ENCODE assay signal across 7 mouse cellular contexts in the genomic region with DNA sequence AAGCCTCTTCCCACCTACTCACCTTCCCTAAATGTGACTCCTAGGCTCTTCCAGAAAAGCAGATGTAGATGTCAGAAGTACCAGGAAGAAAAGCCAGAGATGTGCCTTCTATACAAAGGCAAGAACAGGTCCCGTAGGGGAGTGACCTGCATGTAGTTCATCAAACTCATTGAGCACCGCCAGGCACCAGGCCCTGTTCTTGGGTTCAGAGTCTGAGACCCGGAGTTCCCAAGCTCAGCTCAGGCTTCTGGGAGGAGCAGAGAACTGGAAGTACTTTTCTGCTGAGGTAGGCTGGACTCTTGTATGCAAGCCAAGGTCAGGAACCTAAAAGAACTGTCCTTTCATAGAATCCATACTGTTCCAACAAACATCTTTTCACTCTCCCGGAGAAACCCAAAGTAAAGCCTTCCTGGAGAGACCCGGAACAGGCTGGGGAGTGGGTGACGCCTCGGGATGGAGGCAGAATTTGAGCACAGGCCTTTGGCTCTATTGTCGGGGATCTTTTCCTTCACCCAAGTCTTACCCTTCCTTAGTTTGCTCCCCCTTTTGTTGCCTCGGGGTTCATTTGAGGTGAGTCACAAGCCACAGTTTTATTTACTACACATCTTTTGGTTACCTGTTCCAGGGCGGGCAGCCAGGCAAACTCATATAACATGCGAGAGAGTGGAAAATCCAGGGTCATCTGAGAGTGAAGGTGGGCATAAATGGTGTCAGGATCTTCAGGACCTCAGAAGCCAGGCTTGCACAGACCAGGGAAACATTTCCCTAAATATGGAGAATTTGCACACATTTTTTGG. TPM values are rescaled to one million over a fixed set of nuclear protein-coding genes. Genes with fewer than 3 reads are reported as not detected.
DNase-seq lines count a peak whose midpoint lies in the region; ATAC-seq lines count a peak whose summit lies in the region.

No protein-coding gene starts in this region.

- no peak for ATAC-seq in embryonic facial prominence, embryonic 14.5 days (ENCODE audit: low read depth)
- ATAC-seq in hindbrain, embryonic 15.5 days (ENCODE audit: low FRiP score, low read depth), result no peak
- ATAC-seq in liver, embryonic 12.5 days, result no peak
- no peak for ATAC-seq in inflammation-experienced regulatory T-cells, adult 6 months

- H3K4me1 ChIP-seq in embryonic facial prominence, embryonic 14.5 days (ENCODE audit: control insufficient read depth, insufficient read depth, low read length), result peaks cover 11% of the 10 kb centered on the region; the same call in 1 of the 2 replicates
- H3K4me1 ChIP-seq in hindbrain, embryonic 15.5 days (replicated peaks), result peaks cover 28% of the 10 kb centered on the region
- H3K4me1 ChIP-seq in liver, embryonic 12.5 days, result peaks cover 73% of the 10 kb centered on the region

- no peaks in the 10 kb centered on the region for H3K9me3 ChIP-seq in embryonic facial prominence, embryonic 14.5 days (ENCODE audit: control insufficient read depth, low read length)
- no peaks in the 10 kb centered on the region for H3K9me3 ChIP-seq in hindbrain, embryonic 15.5 days
- no peaks in the 10 kb centered on the region for H3K9me3 ChIP-seq in liver, embryonic 12.5 days (replicated peaks)

- no peak overlapping the region for H3K9ac ChIP-seq in embryonic facial prominence, embryonic 14.5 days (ENCODE audit: low read depth, low read length)
- H3K9ac ChIP-seq in hindbrain, embryonic 15.5 days, result 0 out of 2 replicates have a peak overlapping the region, but pooled peaks have one; percentile 93
- H3K9ac ChIP-seq in liver, embryonic 12.5 days, result peak overlapping the region; percentile 95

- 76% methylated on average over 11 of the region's 11 CpGs for WGBS in embryonic facial prominence, embryonic 14.5 days
- WGBS in hindbrain, embryonic 15.5 days, result 76% methylated on average over 11 of the region's 11 CpGs
- WGBS in liver, embryonic 12.5 days (ENCODE audit: insufficient replicate concordance), result 66% methylated on average over 11 of the region's 11 CpGs

- peaks cover 13% of the 10 kb centered on the region; the same call in 1 of the 2 replicates for H3K36me3 ChIP-seq in embryonic facial prominence, embryonic 14.5 days (ENCODE audit: control insufficient read depth, insufficient read depth, low read length)
- H3K36me3 ChIP-seq in hindbrain, embryonic 15.5 days, result no peaks in the 10 kb centered on the region
- H3K36me3 ChIP-seq in liver, embryonic 12.5 days, result peaks cover 16% of the 10 kb centered on the region

- no peak overlapping the region for H3K27ac ChIP-seq in embryonic facial prominence, embryonic 14.5 days (replicated peaks; ENCODE audit: low read depth, low read length)
- peak overlapping the region; percentile 95 for H3K27ac ChIP-seq in hindbrain, embryonic 15.5 days (replicated peaks)
- peak overlapping the region; percentile 37 for H3K27ac ChIP-seq in liver, embryonic 12.5 days

- no peaks in the 10 kb centered on the region for H3K27me3 ChIP-seq in embryonic facial prominence, embryonic 14.5 days (replicated peaks; ENCODE audit: control insufficient read depth, insufficient read depth, low read length)
- H3K27me3 ChIP-seq in hindbrain, embryonic 15.5 days, result no peaks in the 10 kb centered on the region
- H3K27me3 ChIP-seq in liver, embryonic 12.5 days (replicated peaks), result peaks cover 15% of the 10 kb centered on the region; the same call in 1 of the 2 replicates

- H3K4me3 ChIP-seq in embryonic facial prominence, embryonic 14.5 days (ENCODE audit: low read depth, low read length), result no peak overlapping the region
- peak overlapping the region; percentile 89 for H3K4me3 ChIP-seq in hindbrain, embryonic 15.5 days
- H3K4me3 ChIP-seq in liver, embryonic 12.5 days, result peak overlapping the region; percentile 87

- peak; percentile 12 for DNase-seq in retina, postnatal 1 day
- no peak for DNase-seq in retina, embryonic 14.5 days (ENCODE audit: low spot score)
- peak; percentile 2 for DNase-seq in embryonic facial prominence, embryonic 14.5 days (ENCODE audit: low spot score)
- DNase-seq in testis, postnatal 14 days (ENCODE audit: low spot score), result peak; percentile 80

- H3K4me2 ChIP-seq in embryonic facial prominence, embryonic 14.5 days (ENCODE audit: low read depth, low read length), result peak overlapping the region; percentile 83
- H3K4me2 ChIP-seq in hindbrain, embryonic 15.5 days, result peak overlapping the region; percentile 72
- H3K4me2 ChIP-seq in liver, embryonic 12.5 days, result peak overlapping the region; percentile 90

RNA-seq across cellular contexts. Expression of gene D5Ertd579e, which starts 0.9 kb away (rescaled TPM):
- 20.7 and 21.5 TPM in 2 replicates for polyA plus RNA-seq in embryonic facial prominence, embryonic 14.5 days (2014; fragmentation: Nextera tagmentation; extraction: Ambion mirVana)
- polyA plus RNA-seq in hindbrain, embryonic 15.5 days (2015; fragmentation: Nextera tagmentation; extraction: Ambion mirVana), result 33.3 and 33.6 TPM in 2 replicates
- polyA plus RNA-seq in liver, embryonic 12.5 days (2016; fragmentation: Nextera tagmentation; extraction: Ambion mirVana), result 28.2 and 28.5 TPM in 2 replicates
- polyA plus RNA-seq in inflammation-experienced regulatory T-cells, adult 6 months (2017; shearing (Covaris generic)), result 10 to 100 TPM; 18.2 to 32.6 (median 28.6) TPM

RNA-seq across cellular contexts. Expression of gene Bloc1s4, which starts 51.7 kb away (rescaled TPM):
- 26.3 and 27.8 TPM in 2 replicates for polyA plus RNA-seq in embryonic facial prominence, embryonic 14.5 days (2014; fragmentation: Nextera tagmentation; extraction: Ambion mirVana)
- 27.8 and 28.0 TPM in 2 replicates for polyA plus RNA-seq in hindbrain, embryonic 15.5 days (2015; fragmentation: Nextera tagmentation; extraction: Ambion mirVana)
- 23.7 and 26.8 TPM in 2 replicates for polyA plus RNA-seq in liver, embryonic 12.5 days (2016; fragmentation: Nextera tagmentation; extraction: Ambion mirVana)
- 1 to 10 TPM; 1.0 to 1.9 (median 1.1) TPM for polyA plus RNA-seq in inflammation-experienced regulatory T-cells, adult 6 months (2017; shearing (Covaris generic))
